Comparison of ENCODE assay signal across 20 mouse cellular contexts in genomic region chr11:34527238-34527637, GRCm38 (mm10).
"Had no signal": no experiment of that assay in that cellular context is flagged by ENCODE, and none has a peak within 500 bp of the region (broad histone marks: within the 10 kb centered on the region; RNA-seq: fewer than 3 reads in every experiment).

No protein-coding gene starts in this region.

- H3K4me3 ChIP-seq: limb, embryonic 10.5 days; limb, embryonic 13.5 days; lung, embryonic 15.5 days; megakaryocyte, embryonic 14.5 days; midbrain, embryonic 10.5 days; midbrain, embryonic 13.5 days had no signal

- H3K4me2 ChIP-seq: limb, embryonic 13.5 days; lung, embryonic 15.5 days; midbrain, embryonic 13.5 days had no signal

- H3K9ac ChIP-seq: limb, embryonic 13.5 days; lung, embryonic 15.5 days; midbrain, embryonic 13.5 days had no signal

- H3K27me3 ChIP-seq: limb, embryonic 13.5 days; lung, embryonic 15.5 days; megakaryocyte, embryonic 14.5 days; midbrain, embryonic 13.5 days had no signal

- H3K4me1 ChIP-seq: limb, embryonic 10.5 days; lung, embryonic 15.5 days; midbrain, embryonic 10.5 days; midbrain, embryonic 13.5 days had no signal

- ATAC-seq: inflammation-experienced regulatory T-cells, adult 6 months; intestine, embryonic 16.5 days; midbrain, embryonic 13.5 days had no signal

- H3K36me3 ChIP-seq: limb, embryonic 10.5 days; limb, embryonic 13.5 days; lung, embryonic 15.5 days; midbrain, embryonic 10.5 days; midbrain, embryonic 13.5 days had no signal

- H3K9me3 ChIP-seq: limb, embryonic 10.5 days; limb, embryonic 13.5 days; lung, embryonic 15.5 days; megakaryocyte, embryonic 14.5 days; midbrain, embryonic 10.5 days; midbrain, embryonic 13.5 days had no signal

- H3K27ac ChIP-seq: limb, embryonic 10.5 days; limb, embryonic 13.5 days; lung, embryonic 15.5 days; midbrain, embryonic 10.5 days; midbrain, embryonic 13.5 days had no signal

- DNase-seq: kidney, adult 18-20 months; kidney, adult 9 months; kidney, postnatal 14 days; kidney, postnatal 4 days; layer of hippocampus, adult 9-11 months; lung, postnatal 10 days; lung, postnatal 36 days; right cerebral cortex, postnatal 14 days; spleen, adult 18-20 months; thymus, adult 2 months; thymus, postnatal 14 days; thymus, postnatal 4 days had no signal
